Mouse (Mus musculus): ENCODE results near the gene Stub1. TPM values are rescaled to one million over a fixed set of nuclear protein-coding genes. Genes with fewer than 3 reads are reported as not detected.
"Not testable (repeated sequence)": the region's sequence is repeated elsewhere in the genome, so short reads cannot be mapped to it uniquely, and the experiment has no call there.

Stub1 gene
- polyA plus RNA-seq, 1 experiment from 2014 or later, result 353 TPM

- Histone ChIP-seq H3K4me1 (peaks cover 25% of the 10 kb centered on the region), H3K4me2 (peak overlapping the region; percentile 94), H3K27ac (peak overlapping the region; percentile 93), H3K36me3 (peaks cover 26% of the 10 kb centered on the region), H3K9me3 (no peaks in the 10 kb centered on the region), H3K4me3 (peak overlapping the region; percentile 80), H3K27me3 (no peaks in the 10 kb centered on the region), H3K9ac (peak overlapping the region; percentile 84)
- WGBS, result 1% methylated on average over 59 of the region's 59 CpGs
- peak; percentile 88 for ATAC-seq (ENCODE audit: insufficient number of reproducible peaks, insufficient read depth, low FRiP score, low TSS enrichment, low read depth)
Measured at GRCm38 (mm10) chr17:25875171-25876136, 42.2 kb upstream of the Stub1 start.

- Histone ChIP-seq H3K9me3 (no peaks in the 10 kb centered on the region), H3K4me1 (peaks cover 21% of the 10 kb centered on the region), H3K4me3 (peak within 1 kb of the TSS; percentile 80), H3K9ac (peak within 1 kb of the TSS; percentile 84), H3K27ac (peak within 1 kb of the TSS; percentile 93), H3K27me3 (no peaks in the 10 kb centered on the region), H3K4me2 (peak within 1 kb of the TSS; percentile 94), H3K36me3 (peaks cover 23% of the 10 kb centered on the region)
- ATAC-seq (ENCODE audit: insufficient number of reproducible peaks, insufficient read depth, low FRiP score, low TSS enrichment, low read depth), result peak; percentile 74
- under 1% methylated on average over 25 of the region's 25 CpGs for WGBS
Measured at GRCm38 (mm10) chr17:25874721-25875170, 41.5 kb upstream of the Stub1 start, which contains the start of gene Mettl26. Gene Mettl26 (plus strand): TSS chr17:25875074.

- ATAC-seq (ENCODE audit: insufficient number of reproducible peaks, insufficient read depth, low FRiP score, low TSS enrichment, low read depth), result no peak
- H3K9ac ChIP-seq, result peak overlapping the region; percentile 84
- 5% methylated on average over 14 of the region's 14 CpGs for WGBS
- H3K4me1 ChIP-seq, result peaks cover 21% of the 10 kb centered on the region
- peak overlapping the region; percentile 93 for H3K27ac ChIP-seq
- peaks cover 18% of the 10 kb centered on the region for H3K36me3 ChIP-seq
- H3K4me2 ChIP-seq, result peak overlapping the region; percentile 94
- H3K27me3 ChIP-seq, result no peaks in the 10 kb centered on the region
- no peaks in the 10 kb centered on the region for H3K9me3 ChIP-seq
- peak overlapping the region; percentile 80 for H3K4me3 ChIP-seq
Measured at GRCm38 (mm10) chr17:25874148-25874720, 41.0 kb upstream of the Stub1 start.

GRCm38 (mm10) chr17:25873405-25874147 lies 40.4 kb upstream of the Stub1 start:
- ATAC-seq (ENCODE audit: insufficient number of reproducible peaks, insufficient read depth, low FRiP score, low TSS enrichment, low read depth), result no peak
- H3K27ac ChIP-seq, result peak overlapping the region; percentile 93; the same call in 1 of the 2 replicates

GRCm38 (mm10) chr17:25872676-25873075 lies 39.5 kb upstream of the Stub1 start:
- H3K27ac ChIP-seq, result no peak overlapping the region
- H3K9ac ChIP-seq, result no peak overlapping the region
- 82% methylated on average over 3 of the region's 3 CpGs for WGBS
- H3K4me1 ChIP-seq, result peaks cover 32% of the 10 kb centered on the region
- H3K36me3 ChIP-seq, result peaks cover 2% of the 10 kb centered on the region
- ATAC-seq (ENCODE audit: insufficient number of reproducible peaks, insufficient read depth, low FRiP score, low TSS enrichment, low read depth), result no peak
- H3K4me3 ChIP-seq, result no peak overlapping the region
- H3K27me3 ChIP-seq, result no peaks in the 10 kb centered on the region
- H3K9me3 ChIP-seq, result no peaks in the 10 kb centered on the region
- H3K4me2 ChIP-seq, result no peak overlapping the region

More at GRCm38 (mm10) chr17:25873405-25874147, 40.4 kb upstream of the Stub1 start:
- peaks cover 26% of the 10 kb centered on the region for H3K4me1 ChIP-seq
- H3K4me3 ChIP-seq, result peak overlapping the region; percentile 80
- H3K9ac ChIP-seq, result peak overlapping the region; percentile 84
- peak overlapping the region; percentile 94 for H3K4me2 ChIP-seq
- no peaks in the 10 kb centered on the region for H3K9me3 ChIP-seq
- H3K27me3 ChIP-seq, result no peaks in the 10 kb centered on the region
- H3K36me3 ChIP-seq, result peaks cover 11% of the 10 kb centered on the region
- WGBS, result 72% methylated on average over 11 of the region's 11 CpGs

GRCm38 (mm10) chr17:25871566-25871965 lies 38.4 kb upstream of the Stub1 start:
- H3K4me2 ChIP-seq; H3K27ac ChIP-seq; H3K27me3 ChIP-seq; H3K9me3 ChIP-seq; H3K36me3 ChIP-seq; H3K9ac ChIP-seq; ATAC-seq (ENCODE audit: insufficient number of reproducible peaks, insufficient read depth, low FRiP score, low TSS enrichment, low read depth); H3K4me3 ChIP-seq: not testable (repeated sequence)
- H3K4me1 ChIP-seq, result peaks cover 29% of the 10 kb centered on the region

GRCm38 (mm10) chr17:25869954-25870353 lies 36.8 kb upstream of the Stub1 start:
- Histone ChIP-seq H3K9ac (no peak overlapping the region), H3K4me3 (no peak overlapping the region), H3K27me3 (no peaks in the 10 kb centered on the region), H3K27ac (no peak overlapping the region), H3K9me3 (no peaks in the 10 kb centered on the region), H3K4me2 (no peak overlapping the region), H3K36me3 (no peaks in the 10 kb centered on the region), H3K4me1 (peaks cover 21% of the 10 kb centered on the region)
- 87% methylated on average over 2 of the region's 2 CpGs for WGBS
- ATAC-seq (ENCODE audit: insufficient number of reproducible peaks, insufficient read depth, low FRiP score, low TSS enrichment, low read depth), result no peak

GRCm38 (mm10) chr17:25869498-25869897 lies 36.3 kb upstream of the Stub1 start:
- no peak for ATAC-seq (ENCODE audit: insufficient number of reproducible peaks, insufficient read depth, low FRiP score, low TSS enrichment, low read depth)
- 90% methylated on average over 8 of the region's 8 CpGs for WGBS
- peaks cover 21% of the 10 kb centered on the region for H3K4me1 ChIP-seq
- no peaks in the 10 kb centered on the region for H3K27me3 ChIP-seq
- no peaks in the 10 kb centered on the region for H3K36me3 ChIP-seq
- H3K9ac ChIP-seq, result no peak overlapping the region
- no peak overlapping the region for H3K27ac ChIP-seq
- H3K4me3 ChIP-seq, result no peak overlapping the region
- no peak overlapping the region for H3K4me2 ChIP-seq
- H3K9me3 ChIP-seq, result no peaks in the 10 kb centered on the region

- Histone ChIP-seq H3K9ac (peak within 1 kb of the TSS; percentile 73), H3K4me3 (peak within 1 kb of the TSS; percentile 68), H3K4me1 (peaks cover 15% of the 10 kb centered on the region), H3K4me2 (peak within 1 kb of the TSS; percentile 100), H3K27me3 (no peaks in the 10 kb centered on the region), H3K36me3 (no peaks in the 10 kb centered on the region), H3K9me3 (no peaks in the 10 kb centered on the region), H3K27ac (peak within 1 kb of the TSS; percentile 71)
- ATAC-seq (ENCODE audit: insufficient number of reproducible peaks, insufficient read depth, low FRiP score, low TSS enrichment, low read depth), result peak; percentile 84
- under 1% methylated on average over 24 of the region's 24 CpGs for WGBS
Measured at GRCm38 (mm10) chr17:25868601-25869191, 35.5 kb upstream of the Stub1 start, which contains the start of gene Mcrip2. Gene Mcrip2 (minus strand): TSS chr17:25868764.

- Histone ChIP-seq H3K4me2 (peak overlapping the region; percentile 100), H3K27me3 (no peaks in the 10 kb centered on the region), H3K9me3 (no peaks in the 10 kb centered on the region), H3K36me3 (no peaks in the 10 kb centered on the region), H3K27ac (no peak overlapping the region), H3K9ac (peak overlapping the region; percentile 73), H3K4me3 (peak overlapping the region; percentile 68), H3K4me1 (peaks cover 15% of the 10 kb centered on the region)
- WGBS, result under 1% methylated on average over 42 of the region's 42 CpGs
- ATAC-seq (ENCODE audit: insufficient number of reproducible peaks, insufficient read depth, low FRiP score, low TSS enrichment, low read depth), result peak; percentile 53; the same call in 1 of the 2 replicates
Measured at GRCm38 (mm10) chr17:25867836-25868600, 34.8 kb upstream of the Stub1 start.
